Mouse (Mus musculus) liver, embryonic 14.5 days (tissue): ENCODE measurements around the gene Rims3.

ENCODE experiments used
- CTCF ChIP-seq: IDR thresholded peaks from 2 replicates; pipeline ENCODE4 v1.5.1; 2016; ENCODE audit warnings: antibody characterized with exemption, low read depth, control low read depth
- EP300 ChIP-seq: IDR thresholded peaks from 2 replicates; pipeline ENCODE4 v1.6.1; 2016; ENCODE audit warnings: antibody characterized with exemption, low read depth

GRCm38 (mm10) chr4:120831472-120831871 lies 23.1 kb upstream of the Rims3 start, which contains the start of gene Nfyc:
- TF ChIP-seq EP300 (no peak), CTCF (no peak)
